Mouse (Mus musculus): ENCODE measurements around the gene Pcyt1a. TPM values are rescaled to one million over a fixed set of nuclear protein-coding genes. Genes with fewer than 3 reads are reported as not detected.

Pcyt1a gene
- polyA plus RNA-seq, 1 experiment, result 14.3 TPM

GRCm38 (mm10) chr16:32511827-32512490, 81.2 kb downstream of the Pcyt1a start:
- no peaks in the 10 kb centered on the region for H3K36me3 ChIP-seq (ENCODE audit: control insufficient read depth, insufficient read depth)
- no peaks in the 10 kb centered on the region for H3K27me3 ChIP-seq (ENCODE audit: control insufficient read depth, insufficient read depth, insufficient read length)
- no peak for TF ChIP-seq FOSL1 (IDR thresholded peaks at IDR 0.05; ENCODE audit: insufficient read depth, low read length, poor library complexity, severe bottlenecking)
- no peak for TF ChIP-seq CEBPB (IDR thresholded peaks at IDR 0.05; ENCODE audit: low read depth)
- no peak for TF ChIP-seq USF1 (IDR thresholded peaks at IDR 0.05; ENCODE audit: low read depth)
- no peak for TF ChIP-seq MAX (IDR thresholded peaks at IDR 0.05)
- TF ChIP-seq CTCF (IDR thresholded peaks at IDR 0.05; ENCODE audit: control insufficient read depth, insufficient read depth, insufficient read length), result no peak
- TF ChIP-seq MYOD1 (IDR thresholded peaks at IDR 0.05; ENCODE audit: control insufficient read depth, insufficient read length, low read depth), result no peak
- TF ChIP-seq MYOG (IDR thresholded peaks at IDR 0.05; ENCODE audit: control insufficient read depth, extremely low read depth, insufficient read length), result no peak
- H3ac ChIP-seq (ENCODE audit: control insufficient read depth, insufficient read length, low read depth), result no peak overlapping the region
- H3K79me2 ChIP-seq (ENCODE audit: control insufficient read depth, insufficient read depth), result no peaks in the 10 kb centered on the region
- no peaks in the 10 kb centered on the region for H3K79me3 ChIP-seq (ENCODE audit: low read depth)
- H3K4me3 ChIP-seq (ENCODE audit: insufficient read depth, poor library complexity, severe bottlenecking), result no peak overlapping the region

- H3ac ChIP-seq (ENCODE audit: control insufficient read depth, insufficient read length, low read depth), result no peak overlapping the region
- H3K79me2 ChIP-seq (ENCODE audit: control insufficient read depth, insufficient read depth), result no peaks in the 10 kb centered on the region
- TF ChIP-seq USF1 (IDR thresholded peaks at IDR 0.05; ENCODE audit: low read depth) (no peak), MYOD1 (IDR thresholded peaks at IDR 0.05; ENCODE audit: control insufficient read depth, insufficient read length, low read depth) (no peak), MYOG (IDR thresholded peaks at IDR 0.05; ENCODE audit: control insufficient read depth, extremely low read depth, insufficient read length) (no peak), FOSL1 (IDR thresholded peaks at IDR 0.05; ENCODE audit: insufficient read depth, low read length, poor library complexity, severe bottlenecking) (no peak), MAX (IDR thresholded peaks at IDR 0.05) (no peak), CTCF (IDR thresholded peaks at IDR 0.05; ENCODE audit: control insufficient read depth, insufficient read depth, insufficient read length) (no peak), CEBPB (IDR thresholded peaks at IDR 0.05; ENCODE audit: low read depth) (no peak)
- H3K27me3 ChIP-seq (ENCODE audit: control insufficient read depth, insufficient read depth, insufficient read length), result no peaks in the 10 kb centered on the region
- H3K4me3 ChIP-seq (ENCODE audit: insufficient read depth, poor library complexity, severe bottlenecking), result no peak overlapping the region
- no peaks in the 10 kb centered on the region for H3K79me3 ChIP-seq (ENCODE audit: low read depth)
- no peaks in the 10 kb centered on the region for H3K36me3 ChIP-seq (ENCODE audit: control insufficient read depth, insufficient read depth)
Measured at GRCm38 (mm10) chr16:32512921-32513320, 82.2 kb downstream of the Pcyt1a start.

- TF ChIP-seq FOSL1 (IDR thresholded peaks at IDR 0.05; ENCODE audit: insufficient read depth, low read length, poor library complexity, severe bottlenecking) (no peak), CTCF (IDR thresholded peaks at IDR 0.05; ENCODE audit: control insufficient read depth, insufficient read depth, insufficient read length) (no peak), MAX (IDR thresholded peaks at IDR 0.05) (no peak), USF1 (IDR thresholded peaks at IDR 0.05; ENCODE audit: low read depth) (no peak), MYOD1 (IDR thresholded peaks at IDR 0.05; ENCODE audit: control insufficient read depth, insufficient read length, low read depth) (no peak), MYOG (IDR thresholded peaks at IDR 0.05; ENCODE audit: control insufficient read depth, extremely low read depth, insufficient read length) (no peak), CEBPB (IDR thresholded peaks at IDR 0.05; ENCODE audit: low read depth) (no peak)
- Histone ChIP-seq H3K4me3 (ENCODE audit: insufficient read depth, poor library complexity, severe bottlenecking) (no peak overlapping the region), H3K79me2 (ENCODE audit: control insufficient read depth, insufficient read depth) (no peaks in the 10 kb centered on the region), H3K27me3 (ENCODE audit: control insufficient read depth, insufficient read depth, insufficient read length) (no peaks in the 10 kb centered on the region), H3K36me3 (ENCODE audit: control insufficient read depth, insufficient read depth) (no peaks in the 10 kb centered on the region), H3K79me3 (ENCODE audit: low read depth) (no peaks in the 10 kb centered on the region), H3ac (ENCODE audit: control insufficient read depth, insufficient read length, low read depth) (no peak overlapping the region)
Measured at GRCm38 (mm10) chr16:32513401-32513800, 82.7 kb downstream of the Pcyt1a start.

- TF ChIP-seq MYOG (IDR thresholded peaks at IDR 0.05; ENCODE audit: control insufficient read depth, extremely low read depth, insufficient read length) (no peak), MAX (IDR thresholded peaks at IDR 0.05) (no peak), CTCF (IDR thresholded peaks at IDR 0.05; ENCODE audit: control insufficient read depth, insufficient read depth, insufficient read length) (no peak), USF1 (IDR thresholded peaks at IDR 0.05; ENCODE audit: low read depth) (no peak), FOSL1 (IDR thresholded peaks at IDR 0.05; ENCODE audit: insufficient read depth, low read length, poor library complexity, severe bottlenecking) (no peak), CEBPB (IDR thresholded peaks at IDR 0.05; ENCODE audit: low read depth) (no peak), MYOD1 (IDR thresholded peaks at IDR 0.05; ENCODE audit: control insufficient read depth, insufficient read length, low read depth) (no peak)
- Histone ChIP-seq H3K79me2 (ENCODE audit: control insufficient read depth, insufficient read depth) (no peaks in the 10 kb centered on the region), H3ac (ENCODE audit: control insufficient read depth, insufficient read length, low read depth) (no peak overlapping the region), H3K27me3 (ENCODE audit: control insufficient read depth, insufficient read depth, insufficient read length) (no peaks in the 10 kb centered on the region), H3K79me3 (ENCODE audit: low read depth) (no peaks in the 10 kb centered on the region), H3K36me3 (ENCODE audit: control insufficient read depth, insufficient read depth) (no peaks in the 10 kb centered on the region), H3K4me3 (ENCODE audit: insufficient read depth, poor library complexity, severe bottlenecking) (no peak overlapping the region)
Measured at GRCm38 (mm10) chr16:32513948-32514347, 83.2 kb downstream of the Pcyt1a start.

- no peak for TF ChIP-seq FOSL1 (IDR thresholded peaks at IDR 0.05; ENCODE audit: insufficient read depth, low read length, poor library complexity, severe bottlenecking)
- no peak for TF ChIP-seq CTCF (IDR thresholded peaks at IDR 0.05; ENCODE audit: control insufficient read depth, insufficient read depth, insufficient read length)
- TF ChIP-seq MYOG (IDR thresholded peaks at IDR 0.05; ENCODE audit: control insufficient read depth, extremely low read depth, insufficient read length), result no peak
- no peak for TF ChIP-seq MAX (IDR thresholded peaks at IDR 0.05)
- no peak for TF ChIP-seq USF1 (IDR thresholded peaks at IDR 0.05; ENCODE audit: low read depth)
- no peak for TF ChIP-seq MYOD1 (IDR thresholded peaks at IDR 0.05; ENCODE audit: control insufficient read depth, insufficient read length, low read depth)
- no peak for TF ChIP-seq CEBPB (IDR thresholded peaks at IDR 0.05; ENCODE audit: low read depth)
- Histone ChIP-seq H3K27me3 (ENCODE audit: control insufficient read depth, insufficient read depth, insufficient read length) (no peaks in the 10 kb centered on the region), H3K79me3 (ENCODE audit: low read depth) (no peaks in the 10 kb centered on the region), H3K79me2 (ENCODE audit: control insufficient read depth, insufficient read depth) (no peaks in the 10 kb centered on the region), H3K4me3 (ENCODE audit: insufficient read depth, poor library complexity, severe bottlenecking) (no peak overlapping the region), H3K36me3 (ENCODE audit: control insufficient read depth, insufficient read depth) (no peaks in the 10 kb centered on the region), H3ac (ENCODE audit: control insufficient read depth, insufficient read length, low read depth) (no peak overlapping the region)
Measured at GRCm38 (mm10) chr16:32516006-32516962, 85.6 kb downstream of the Pcyt1a start.

Data from C2C12 (cell line).